In genomic region chr9:44319887-44320798, GRCm38 (mm10) we compare ENCODE assay signal across 7 mouse cellular contexts. TPM values are rescaled to one million over a fixed set of nuclear protein-coding genes. Genes with fewer than 3 reads are reported as not detected.
A peak's percentile ranks its signal among the peaks of the same experiment; 100 is the strongest.
DNase-seq lines count a peak whose midpoint lies in the region; ATAC-seq lines count a peak whose summit lies in the region.

C2cd2l (minus strand) TSS chr9:44320285.

- peak within 1 kb of the TSS; percentile 86 for H3K4me2 ChIP-seq in intestine, embryonic 15.5 days (replicated peaks)

- ATAC-seq in intestine, embryonic 15.5 days: peak; percentile 97

- H3K9me3 ChIP-seq in intestine, embryonic 15.5 days: no peaks in the 10 kb centered on the region
- H3K9me3 ChIP-seq in midbrain, embryonic 10.5 days (replicated peaks): no peaks in the 10 kb centered on the region

- H3K36me3 ChIP-seq in intestine, embryonic 15.5 days: peaks cover 8% of the 10 kb centered on the region
- H3K36me3 ChIP-seq in midbrain, embryonic 10.5 days: peaks cover 25% of the 10 kb centered on the region

- peak within 1 kb of the TSS; percentile 97 for H3K4me3 ChIP-seq in intestine, embryonic 15.5 days (replicated peaks)
- H3K4me3 ChIP-seq in midbrain, embryonic 10.5 days: peak within 1 kb of the TSS; percentile 84

- peak within 1 kb of the TSS; percentile 83 for H3K9ac ChIP-seq in intestine, embryonic 15.5 days

- peak within 1 kb of the TSS; percentile 55 for H3K27ac ChIP-seq in intestine, embryonic 15.5 days
- peak within 1 kb of the TSS; percentile 83 for H3K27ac ChIP-seq in midbrain, embryonic 10.5 days (replicated peaks)

- H3K27me3 ChIP-seq in intestine, embryonic 15.5 days (replicated peaks): no peaks in the 10 kb centered on the region
- peaks cover 10% of the 10 kb centered on the region; the same call in 1 of the 2 replicates for H3K27me3 ChIP-seq in midbrain, embryonic 10.5 days (ENCODE audit: low read depth, poor library complexity, severe bottlenecking)

- DNase-seq in adrenal gland, adult 2 months: peak; percentile 94
- peak; percentile 92 for DNase-seq in embryo, embryonic 11.5 days (ENCODE audit: low read depth, low spot score)
- peak; percentile 78 to 85 for DNase-seq in gastrocnemius, postnatal 36 days
- DNase-seq in left cerebral cortex, postnatal 25 days (ENCODE audit: low spot score in 2 of 2): peak; percentile 90 to 98
- peak; percentile 93 for DNase-seq in midbrain, embryonic 10.5 days (ENCODE audit: low spot score)
- DNase-seq in skeletal muscle tissue, adult 2 months (ENCODE audit: low read depth, low spot score): peak; percentile 94

- WGBS in intestine, embryonic 15.5 days: under 1% methylated on average over 67 of the region's 67 CpGs
- WGBS in midbrain, embryonic 10.5 days: under 1% methylated on average over 67 of the region's 67 CpGs

- intact Hi-C loops in gastrocnemius, postnatal 36 days (cut with DNase I): loop anchor here (2.0 kb wide), 1 partner anchor 15 kb away; the partner anchor contains the start of gene Hinfp
- intact Hi-C loops in left cerebral cortex, postnatal 25 days (cut with DNase I): no loop called here

- H3K4me1 ChIP-seq in intestine, embryonic 15.5 days (replicated peaks): peaks cover 25% of the 10 kb centered on the region
- H3K4me1 ChIP-seq in midbrain, embryonic 10.5 days: peaks cover 43% of the 10 kb centered on the region

RNA-seq across cellular contexts. Expression of gene C2cd2l, which starts in this region (rescaled TPM):
- total RNA-seq in adrenal gland, adult 2 months (2021): 10 to 100 TPM; 46.1 to 59.0 TPM
- polyA plus RNA-seq in adrenal gland, adult 2 months (2012; rRNA removed): 100 and 106 TPM in 2 replicates
- total RNA-seq in gastrocnemius, postnatal 36 days (2021): 10 to 100 TPM; 12.8 to 14.2 TPM
- polyA plus RNA-seq in intestine, embryonic 15.5 days (2015; fragmentation: Nextera tagmentation; extraction: Ambion mirVana): 6.8 and 10.6 TPM in 2 replicates
- total RNA-seq in left cerebral cortex, postnatal 25 days (2021): 100 to 1,000 TPM; 207 to 225 TPM
- polyA plus RNA-seq in midbrain, embryonic 10.5 days (2016; fragmentation: Nextera tagmentation; extraction: Ambion mirVana): 8.6 and 10.8 TPM in 2 replicates

Comparison
In these comparisons a context has a peak if more than half of its experiments do, and no peak if none do; other contexts are left out.
1. Peak in every context shown above with its lines: DNase-seq, ATAC-seq, H3K4me3 ChIP-seq and H3K27ac ChIP-seq.